Mouse (Mus musculus) forebrain, embryonic 14.5 days (tissue): Measurements from ENCODE around the gene 2300009A05Rik. TPM values are rescaled to one million over a fixed set of nuclear protein-coding genes. Genes with fewer than 3 reads are reported as not detected.

Source experiments
- ATAC-seq: fragments of 200-750 bp; cut with Nextera tagmentation; 2 replicates; pipeline ENCODE4 v1.8.0; 2017; ENCODE audit warnings: mild to moderate bottlenecking, moderate library complexity
- DNase-seq: peaks from one replicate; pipeline ENCODE4 v3.0.0-alpha.2; 2015; ENCODE audit warnings: low spot score
- H3K27ac ChIP-seq: fragments of 300-500 bp; sonication (generic); 2 replicates; pipeline ENCODE4 v1.5.1; 2014; ENCODE audit warnings: low read depth, mild to moderate bottlenecking, control low read depth, low read length, moderate library complexity
- H3K27me3 ChIP-seq: fragments of 300-500 bp; sonication (generic); replicated peaks from 2 replicates; pipeline ENCODE4 v1.6.1; 2014; ENCODE audit warnings: low read length, control low read depth, mixed read lengths; ENCODE audit not compliant: control insufficient read depth, insufficient read depth
- H3K36me3 ChIP-seq: fragments of 300-500 bp; sonication (generic); 2 replicates; pipeline ENCODE4 v1.6.1; 2014; ENCODE audit warnings: low read length, control low read depth; ENCODE audit not compliant: control insufficient read depth, insufficient read depth
- H3K4me1 ChIP-seq: fragments of 300-500 bp; sonication (generic); 2 replicates; pipeline ENCODE4 v1.6.1; 2014; ENCODE audit warnings: antibody characterized with exemption, low read length, control low read depth; ENCODE audit not compliant: control insufficient read depth, insufficient read depth
- H3K4me2 ChIP-seq: fragments of 300-500 bp; sonication (generic); 2 replicates; pipeline ENCODE4 v1.6.1; 2014; ENCODE audit warnings: mild to moderate bottlenecking, control low read depth, low read length
- H3K4me3 ChIP-seq: fragments of 300-500 bp; sonication (generic); 2 replicates; pipeline ENCODE4 v1.5.1; 2014; ENCODE audit warnings: low read depth, low read length, control low read depth
- H3K9ac ChIP-seq: fragments of 300-500 bp; sonication (generic); 2 replicates; pipeline ENCODE4 v1.6.1; 2014; ENCODE audit warnings: mild to moderate bottlenecking, low read length, control low read depth, moderate library complexity
- H3K9me3 ChIP-seq: fragments of 300-500 bp; sonication (generic); replicated peaks from 2 replicates; pipeline ENCODE4 v1.6.1; 2016; ENCODE audit warnings: low read length, control low read depth, mixed read lengths; ENCODE audit not compliant: control insufficient read depth
- WGBS: fragments of 180-500 bp; shearing (Covaris S2); extraction: QIAGEN DNeasy Blood & Tissue Kit; methylation state at CpG from one replicate; pipeline ENCODE4 v1.1.7; 2014; 5-methylcytosine and 5-hydroxymethylcytosine counted together
- polyA plus RNA-seq: library from polyadenylated mRNA; unstranded; fragments of >200 nt; fragmentation: Nextera tagmentation; extraction: Ambion mirVana; gene quantifications from 2 replicates; pipeline ENCODE4 v1.2.1, GENCODE M21; 2014

2300009A05Rik gene
- polyA plus RNA-seq, result 64.4 and 69.7 TPM in 2 replicates

GRCm38 (mm10) chr9:63398611-63399462 is at the start of gene 2300009A05Rik:
TSS of gene 2300009A05Rik (minus strand) at chr9:63399246.
- WGBS, result under 1% methylated on average over 73 of the region's 74 CpGs
- Histone ChIP-seq H3K4me3 (peak within 1 kb of the TSS; percentile 92), H3K4me1 (peaks cover 7% of the 10 kb centered on the region; the same call in 1 of the 2 replicates), H3K4me2 (peak within 1 kb of the TSS; percentile 93), H3K36me3 (no peaks in the 10 kb centered on the region), H3K27ac (peak within 1 kb of the TSS; percentile 60; the same call in 1 of the 2 replicates), H3K27me3 (no peaks in the 10 kb centered on the region), H3K9me3 (no peaks in the 10 kb centered on the region), H3K9ac (peak within 1 kb of the TSS; percentile 93)
- ATAC-seq (peak; percentile 96), DNase-seq (peak; percentile 92)

DNA sequence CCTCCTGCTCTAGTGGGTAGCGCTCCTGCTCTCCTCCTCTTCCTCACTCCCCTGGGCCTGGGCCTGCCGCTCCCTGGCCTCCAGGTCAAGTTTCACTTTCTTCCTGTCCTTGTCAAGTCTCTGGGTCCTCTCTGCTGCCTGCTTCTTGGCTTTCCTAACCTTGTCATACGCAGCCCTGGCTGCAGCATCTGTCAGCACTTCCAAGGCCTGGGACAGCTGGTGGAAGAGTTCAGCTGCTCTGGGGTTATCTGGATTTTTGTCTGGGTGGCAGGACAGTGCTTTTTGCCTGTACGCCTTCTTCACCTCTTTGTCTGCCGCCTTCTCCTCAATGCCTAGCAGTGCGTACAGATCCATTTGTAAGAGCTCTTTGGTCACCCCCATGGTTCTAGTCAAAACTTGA is 44.6 kb upstream of the 2300009A05Rik start:
- Histone ChIP-seq H3K27ac (no peak overlapping the region), H3K9me3 (no peaks in the 10 kb centered on the region), H3K36me3 (no peaks in the 10 kb centered on the region), H3K4me1 (no peaks in the 10 kb centered on the region), H3K4me2 (no peak overlapping the region), H3K9ac (no peak overlapping the region), H3K4me3 (no peak overlapping the region), H3K27me3 (no peaks in the 10 kb centered on the region)
- DNase-seq (no peak), ATAC-seq (no peak)
- WGBS, result 91% methylated on average over 6 of the region's 6 CpGs

GRCm38 (mm10) chr9:63430652-63431051 is 31.6 kb upstream of the 2300009A05Rik start:
- Histone ChIP-seq H3K9me3 (no peaks in the 10 kb centered on the region), H3K4me1 (no peaks in the 10 kb centered on the region), H3K36me3 (no peaks in the 10 kb centered on the region), H3K27me3 (no peaks in the 10 kb centered on the region), H3K27ac (no peak overlapping the region), H3K4me2 (no peak overlapping the region), H3K4me3 (no peak overlapping the region), H3K9ac (no peak overlapping the region)
- no peak for DNase-seq
- no peak for ATAC-seq
- 82% methylated on average over 1 of the region's 1 CpGs for WGBS

GRCm38 (mm10) chr9:63421096-63421736 is 22.2 kb upstream of the 2300009A05Rik start:
- H3K27ac ChIP-seq, result no peak overlapping the region
- no peaks in the 10 kb centered on the region for H3K4me1 ChIP-seq
- H3K36me3 ChIP-seq, result no peaks in the 10 kb centered on the region
- H3K9ac ChIP-seq, result no peak overlapping the region
- 70% methylated on average over 9 of the region's 9 CpGs for WGBS
- H3K4me2 ChIP-seq, result no peak overlapping the region
- no peaks in the 10 kb centered on the region for H3K9me3 ChIP-seq
- no peak for ATAC-seq
- DNase-seq, result peak; percentile 47
- H3K27me3 ChIP-seq, result no peaks in the 10 kb centered on the region
- H3K4me3 ChIP-seq, result no peak overlapping the region

GRCm38 (mm10) chr9:63420396-63420795 is 21.4 kb upstream of the 2300009A05Rik start:
- no peak; the same call in 1 of the 2 replicates for ATAC-seq

GRCm38 (mm10) chr9:63400176-63400575 is 1.1 kb upstream of the 2300009A05Rik start:
- peaks cover 7% of the 10 kb centered on the region; the same call in 1 of the 2 replicates for H3K4me1 ChIP-seq
- H3K27me3 ChIP-seq, result no peaks in the 10 kb centered on the region
- no peak overlapping the region for H3K4me3 ChIP-seq
- no peak overlapping the region for H3K27ac ChIP-seq
- DNase-seq (no peak), ATAC-seq (no peak)
- H3K9ac ChIP-seq, result no peak overlapping the region
- no peaks in the 10 kb centered on the region for H3K36me3 ChIP-seq
- H3K9me3 ChIP-seq, result no peaks in the 10 kb centered on the region
- WGBS, result 92% methylated on average over 1 of the region's 1 CpGs
- H3K4me2 ChIP-seq, result no peak overlapping the region

More at GRCm38 (mm10) chr9:63420396-63420795, 21.4 kb upstream of the 2300009A05Rik start:
- Histone ChIP-seq H3K4me1 (no peaks in the 10 kb centered on the region), H3K27me3 (no peaks in the 10 kb centered on the region), H3K4me3 (no peak overlapping the region), H3K9me3 (no peaks in the 10 kb centered on the region), H3K27ac (no peak overlapping the region), H3K4me2 (no peak overlapping the region), H3K9ac (no peak overlapping the region), H3K36me3 (no peaks in the 10 kb centered on the region)
- WGBS, result 5% methylated on average over 6 of the region's 6 CpGs
- peak; percentile 67 for DNase-seq

- no peak for DNase-seq
- Histone ChIP-seq H3K9ac (peak overlapping the region; percentile 93), H3K4me1 (peaks cover 7% of the 10 kb centered on the region; the same call in 1 of the 2 replicates), H3K27me3 (no peaks in the 10 kb centered on the region), H3K36me3 (no peaks in the 10 kb centered on the region), H3K27ac (0 out of 2 replicates have a peak overlapping the region, but pooled peaks have one; percentile 60), H3K4me3 (peak overlapping the region; percentile 92), H3K4me2 (peak overlapping the region; percentile 93), H3K9me3 (no peaks in the 10 kb centered on the region)
- no peak; the same call in 1 of the 2 replicates for ATAC-seq
- 3% methylated on average over 8 of the region's 8 CpGs for WGBS
Observed at GRCm38 (mm10) chr9:63399463-63399815, 393 bp upstream of the 2300009A05Rik start.

- Histone ChIP-seq H3K4me3 (no peak overlapping the region), H3K27ac (no peak overlapping the region), H3K27me3 (no peaks in the 10 kb centered on the region), H3K4me2 (no peak overlapping the region), H3K4me1 (peaks cover 7% of the 10 kb centered on the region; the same call in 1 of the 2 replicates), H3K36me3 (no peaks in the 10 kb centered on the region), H3K9me3 (no peaks in the 10 kb centered on the region), H3K9ac (no peak overlapping the region)
- DNase-seq (no peak), ATAC-seq (no peak)
- 80% methylated on average over 7 of the region's 7 CpGs for WGBS
Observed at GRCm38 (mm10) chr9:63395612-63396011, 3.4 kb downstream of the 2300009A05Rik start.
